Mouse (Mus musculus): Measurements from ENCODE around the gene Spo11. TPM values are rescaled to one million over a fixed set of nuclear protein-coding genes. Genes with fewer than 3 reads are reported as not detected.

The Spo11 gene
- polyA plus RNA-seq, 1 experiment from 2014 or later = not detected

GRCm38 (mm10) chr2:172960350-172960749, 17.1 kb upstream of the Spo11 start:
- no peak for ATAC-seq (replicated peaks; ENCODE audit: insufficient number of reproducible peaks, insufficient read depth, low FRiP score, low read depth)
- H3K9me3 ChIP-seq (replicated peaks) = 0 out of 2 replicates have a peak, but pooled peaks cover 8% of the 10 kb centered on the region
- H3K4me1 ChIP-seq (replicated peaks) = 0 out of 2 replicates have a peak, but pooled peaks cover 2% of the 10 kb centered on the region
- H3K4me3 ChIP-seq = no peak overlapping the region
- WGBS = 86% methylated on average over 3 of the region's 3 CpGs
- H3K36me3 ChIP-seq = no peaks in the 10 kb centered on the region
- no peak overlapping the region for H3K4me2 ChIP-seq
- H3K9ac ChIP-seq = no peak overlapping the region
- H3K27me3 ChIP-seq = no peaks in the 10 kb centered on the region
- H3K27ac ChIP-seq = no peak overlapping the region

GRCm38 (mm10) chr2:172961211-172961610, 16.3 kb upstream of the Spo11 start:
- WGBS = 62% methylated on average over 6 of the region's 6 CpGs
- H3K27me3 ChIP-seq = no peaks in the 10 kb centered on the region
- H3K9me3 ChIP-seq (replicated peaks) = 0 out of 2 replicates have a peak, but pooled peaks cover 7% of the 10 kb centered on the region
- H3K9ac ChIP-seq = no peak overlapping the region
- no peak overlapping the region for H3K4me3 ChIP-seq
- no peak for ATAC-seq (replicated peaks; ENCODE audit: insufficient number of reproducible peaks, insufficient read depth, low FRiP score, low read depth)
- no peak overlapping the region for H3K27ac ChIP-seq
- no peak overlapping the region for H3K4me2 ChIP-seq
- 0 out of 2 replicates have a peak, but pooled peaks cover 4% of the 10 kb centered on the region for H3K4me1 ChIP-seq (replicated peaks)
- H3K36me3 ChIP-seq = no peaks in the 10 kb centered on the region

- no peak for ATAC-seq (replicated peaks; ENCODE audit: insufficient number of reproducible peaks, insufficient read depth, low FRiP score, low read depth)
- Histone ChIP-seq H3K27ac (no peak overlapping the region), H3K4me1 (replicated peaks) (0 out of 2 replicates have a peak, but pooled peaks cover 4% of the 10 kb centered on the region), H3K4me3 (no peak overlapping the region), H3K36me3 (no peaks in the 10 kb centered on the region), H3K9ac (no peak overlapping the region), H3K27me3 (no peaks in the 10 kb centered on the region), H3K9me3 (replicated peaks) (no peaks in the 10 kb centered on the region), H3K4me2 (no peak overlapping the region)
- 44% methylated on average over 11 of the region's 11 CpGs for WGBS
Measured at GRCm38 (mm10) chr2:172965249-172965648, 12.3 kb upstream of the Spo11 start.

GRCm38 (mm10) chr2:172966480-172966879, 11.0 kb upstream of the Spo11 start:
- Histone ChIP-seq H3K4me1 (replicated peaks) (0 out of 2 replicates have a peak, but pooled peaks cover 4% of the 10 kb centered on the region), H3K4me2 (no peak overlapping the region), H3K36me3 (no peaks in the 10 kb centered on the region), H3K9ac (no peak overlapping the region), H3K27me3 (no peaks in the 10 kb centered on the region), H3K4me3 (no peak overlapping the region), H3K9me3 (replicated peaks) (no peaks in the 10 kb centered on the region), H3K27ac (no peak overlapping the region)
- ATAC-seq (replicated peaks; ENCODE audit: insufficient number of reproducible peaks, insufficient read depth, low FRiP score, low read depth) = no peak
- 76% methylated on average over 5 of the region's 5 CpGs for WGBS

- Histone ChIP-seq H3K36me3 (no peaks in the 10 kb centered on the region), H3K27me3 (no peaks in the 10 kb centered on the region), H3K9ac (no peak overlapping the region), H3K27ac (no peak overlapping the region), H3K4me1 (replicated peaks) (peaks cover 8% of the 10 kb centered on the region; the same call in 1 of the 2 replicates), H3K9me3 (replicated peaks) (no peaks in the 10 kb centered on the region), H3K4me3 (no peak overlapping the region), H3K4me2 (no peak overlapping the region)
- no peak for ATAC-seq (replicated peaks; ENCODE audit: insufficient number of reproducible peaks, insufficient read depth, low FRiP score, low read depth)
- 83% methylated on average over 2 of the region's 2 CpGs for WGBS
Measured at GRCm38 (mm10) chr2:172971865-172972264, 5.6 kb upstream of the Spo11 start.

GRCm38 (mm10) chr2:172973806-172974565, 3.5 kb upstream of the Spo11 start:
- H3K36me3 ChIP-seq = no peaks in the 10 kb centered on the region
- no peak overlapping the region for H3K4me3 ChIP-seq
- H3K27ac ChIP-seq = no peak overlapping the region
- H3K27me3 ChIP-seq = no peaks in the 10 kb centered on the region
- ATAC-seq (replicated peaks; ENCODE audit: insufficient number of reproducible peaks, insufficient read depth, low FRiP score, low read depth) = no peak
- H3K4me2 ChIP-seq = no peak overlapping the region
- 29% methylated on average over 7 of the region's 7 CpGs for WGBS
- H3K4me1 ChIP-seq (replicated peaks) = peaks cover 20% of the 10 kb centered on the region
- no peak overlapping the region for H3K9ac ChIP-seq
- no peaks in the 10 kb centered on the region for H3K9me3 ChIP-seq (replicated peaks)

- Histone ChIP-seq H3K4me1 (replicated peaks) (peaks cover 20% of the 10 kb centered on the region), H3K27ac (no peak overlapping the region), H3K4me2 (no peak overlapping the region), H3K9ac (no peak overlapping the region), H3K36me3 (no peaks in the 10 kb centered on the region), H3K9me3 (replicated peaks) (no peaks in the 10 kb centered on the region), H3K4me3 (no peak overlapping the region), H3K27me3 (no peaks in the 10 kb centered on the region)
- ATAC-seq (replicated peaks; ENCODE audit: insufficient number of reproducible peaks, insufficient read depth, low FRiP score, low read depth) = no peak
- WGBS = 62% methylated on average over 7 of the region's 7 CpGs
Measured at GRCm38 (mm10) chr2:172974701-172975100, 2.8 kb upstream of the Spo11 start.

GRCm38 (mm10) chr2:172975159-172975558, 2.3 kb upstream of the Spo11 start:
- Histone ChIP-seq H3K27ac (no peak overlapping the region), H3K4me1 (replicated peaks) (peaks cover 20% of the 10 kb centered on the region), H3K9me3 (replicated peaks) (no peaks in the 10 kb centered on the region), H3K36me3 (no peaks in the 10 kb centered on the region), H3K4me3 (no peak overlapping the region), H3K4me2 (no peak overlapping the region), H3K27me3 (no peaks in the 10 kb centered on the region), H3K9ac (no peak overlapping the region)
- no peak for ATAC-seq (replicated peaks; ENCODE audit: insufficient number of reproducible peaks, insufficient read depth, low FRiP score, low read depth)
- 61% methylated on average over 6 of the region's 6 CpGs for WGBS

- Histone ChIP-seq H3K4me3 (no peak overlapping the region; the same call in 1 of the 2 replicates), H3K9ac (no peak overlapping the region), H3K4me2 (peak overlapping the region; percentile 41; the same call in 1 of the 2 replicates), H3K27ac (no peak overlapping the region), H3K9me3 (replicated peaks) (no peaks in the 10 kb centered on the region), H3K36me3 (no peaks in the 10 kb centered on the region), H3K4me1 (replicated peaks) (peaks cover 20% of the 10 kb centered on the region), H3K27me3 (no peaks in the 10 kb centered on the region)
- 36% methylated on average over 7 of the region's 7 CpGs for WGBS
- ATAC-seq (replicated peaks; ENCODE audit: insufficient number of reproducible peaks, insufficient read depth, low FRiP score, low read depth) = no peak
Measured at GRCm38 (mm10) chr2:172976661-172977238, 750 bp upstream of the Spo11 start.

- Histone ChIP-seq H3K4me2 (peak overlapping the region; percentile 41; the same call in 1 of the 2 replicates), H3K4me1 (replicated peaks) (peaks cover 26% of the 10 kb centered on the region), H3K36me3 (no peaks in the 10 kb centered on the region), H3K27me3 (no peaks in the 10 kb centered on the region), H3K9me3 (replicated peaks) (no peaks in the 10 kb centered on the region), H3K27ac (peak overlapping the region; percentile 12; the same call in 1 of the 2 replicates), H3K4me3 (no peak overlapping the region), H3K9ac (no peak overlapping the region)
- ATAC-seq (replicated peaks; ENCODE audit: insufficient number of reproducible peaks, insufficient read depth, low FRiP score, low read depth) = no peak
- WGBS = 49% methylated on average over 4 of the region's 4 CpGs
Measured at GRCm38 (mm10) chr2:172978131-172978633, 682 bp downstream of the Spo11 start.

- Histone ChIP-seq H3K9ac (no peak overlapping the region), H3K27me3 (no peaks in the 10 kb centered on the region), H3K4me2 (no peak overlapping the region), H3K9me3 (replicated peaks) (no peaks in the 10 kb centered on the region), H3K36me3 (no peaks in the 10 kb centered on the region), H3K4me3 (no peak overlapping the region), H3K27ac (no peak overlapping the region), H3K4me1 (replicated peaks) (peaks cover 23% of the 10 kb centered on the region)
- no peak for ATAC-seq (replicated peaks; ENCODE audit: insufficient number of reproducible peaks, insufficient read depth, low FRiP score, low read depth)
- WGBS = 89% methylated on average over 43 of the region's 43 CpGs
Measured at GRCm38 (mm10) chr2:172979666-172980345, 2.3 kb downstream of the Spo11 start.
